Mouse (Mus musculus) C2C12 (cell line): ENCODE data around the gene Dnah14.

ENCODE experiments used
- CEBPB ChIP-seq: IDR thresholded peaks from one replicate; pipeline ENCODE4 v1.6.1; 2011; ENCODE audit warnings: low read depth, mild to moderate bottlenecking, control low read depth, moderate library complexity
- CTCF ChIP-seq: IDR thresholded peaks from one replicate; pipeline ENCODE4 v1.5.1; 2011; ENCODE audit not compliant: control insufficient read depth, insufficient read depth, insufficient read length
- FOSL1 ChIP-seq: IDR thresholded peaks from one replicate; pipeline ENCODE4 v1.8.0; 2011; ENCODE audit warnings: mild to moderate bottlenecking, low read length; ENCODE audit not compliant: poor library complexity, insufficient read depth, severe bottlenecking
- MAX ChIP-seq: IDR thresholded peaks from one replicate; pipeline ENCODE4 v1.6.1; 2011; ENCODE audit warnings: mild to moderate bottlenecking, control low read depth
- MYOD1 ChIP-seq: IDR thresholded peaks from one replicate; pipeline ENCODE4 v1.6.1; 2011; ENCODE audit warnings: low read depth; ENCODE audit not compliant: control insufficient read depth, insufficient read length
- MYOG ChIP-seq: IDR thresholded peaks from one replicate; pipeline ENCODE4 v1.6.1; 2011; ENCODE audit not compliant: control insufficient read depth, insufficient read length; ENCODE audit errors: extremely low read depth
- USF1 ChIP-seq: IDR thresholded peaks from one replicate; pipeline ENCODE4 v1.6.1; 2011; ENCODE audit warnings: low read depth, mild to moderate bottlenecking, control low read depth, moderate library complexity

DNA sequence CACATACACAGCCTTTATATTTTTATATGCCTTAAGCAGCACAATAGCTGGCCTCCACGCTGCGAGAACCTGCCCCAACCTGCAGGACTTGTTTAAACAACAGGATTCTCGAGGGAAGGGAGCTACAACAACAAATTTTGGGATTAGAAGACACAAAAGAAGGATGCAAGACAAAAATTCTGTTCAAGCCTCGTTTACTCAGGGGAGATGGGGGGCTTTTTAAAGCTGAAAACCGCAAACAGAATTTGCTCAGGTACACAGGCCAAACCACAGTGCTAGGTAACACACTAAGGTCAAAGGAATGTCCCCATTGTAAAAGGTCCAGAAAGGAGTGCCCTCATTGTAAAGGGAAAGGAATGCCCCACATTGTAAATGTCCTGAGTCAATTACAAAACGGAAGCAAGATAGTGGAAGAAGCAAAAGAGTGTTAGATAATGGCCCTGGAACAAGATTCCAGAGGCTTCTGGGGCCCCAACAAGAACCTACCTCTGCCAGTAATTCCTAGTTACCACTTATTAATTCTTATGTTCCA is 46.9 kb downstream of the Dnah14 start:
- no peak for TF ChIP-seq CTCF
- no peak for TF ChIP-seq USF1
- no peak for TF ChIP-seq MAX
- no peak for TF ChIP-seq CEBPB
- no peak for TF ChIP-seq MYOG
- TF ChIP-seq MYOD1, result no peak
- TF ChIP-seq FOSL1, result no peak
